Mouse (Mus musculus): ENCODE data around the gene Pmis2. TPM values are rescaled to one million over a fixed set of nuclear protein-coding genes. Genes with fewer than 3 reads are reported as not detected.

Gene Pmis2
- not detected in 2 replicates for polyA plus RNA-seq (2012; rRNA removed)

GRCm38 (mm10) chr7:30671480-30671879, at the start of gene Pmis2:
TSS of gene Pmis2 (minus strand) at chr7:30671605.

GRCm38 (mm10) chr7:30711942-30712341, 40.5 kb upstream of the Pmis2 start, which contains the start of gene Atp4a:
TSS of gene Atp4a (plus strand) at chr7:30712209.

GRCm38 (mm10) chr7:30698589-30698988, 27.2 kb upstream of the Pmis2 start, which contains the start of gene 2200002J24Rik:
TSS of gene 2200002J24Rik (plus strand) at chr7:30698926.

GRCm38 (mm10) chr7:30664529-30665200, 6.7 kb downstream of the Pmis2 start, which contains the start of gene Haus5:
TSS of gene Haus5 (minus strand) at chr7:30664994.

GRCm38 (mm10) chr7:30649591-30650540, 21.5 kb downstream of the Pmis2 start, which contains the start of gene Rbm42:
TSS of gene Rbm42 (minus strand) at chr7:30650317.

GRCm38 (mm10) chr7:30635752-30636151, 35.7 kb downstream of the Pmis2 start, which contains the start of gene Etv2:
TSS of gene Etv2 (minus strand) at chr7:30635852.

GRCm38 (mm10) chr7:30625530-30626384, 45.6 kb downstream of the Pmis2 start, which contains the start of gene Cox6b1:
TSS of gene Cox6b1 (minus strand) at chr7:30626151.

Other genes with a start within 250 kb of the Pmis2 start
- gene Nfkbid, start 249.9 kb downstream of the Pmis2 start, polyA plus RNA-seq (2012; rRNA removed): 2.7 and 3.1 TPM in 2 replicates
- gene Aplp1, start 226.1 kb downstream of the Pmis2 start, polyA plus RNA-seq (2012; rRNA removed): 8.6 and 11.4 TPM in 2 replicates
- gene Kirrel2, start 213.9 kb downstream of the Pmis2 start, polyA plus RNA-seq (2012; rRNA removed): not detected in 2 replicates
- gene Nphs1, start 213.3 kb downstream of the Pmis2 start, polyA plus RNA-seq (2012; rRNA removed): not detected in 2 replicates
- gene Prodh2, start 178.0 kb downstream of the Pmis2 start, polyA plus RNA-seq (2012; rRNA removed): 0.24 and 0.52 TPM in 2 replicates
- gene Arhgap33, start 136.5 kb downstream of the Pmis2 start, polyA plus RNA-seq (2012; rRNA removed): 26.8 and 28.0 TPM in 2 replicates
- 35.0 and 43.0 TPM in 2 replicates for gene Hspb6, start 119.4 kb downstream of the Pmis2 start, polyA plus RNA-seq (2012; rRNA removed)
- gene Proser3, start 119.3 kb downstream of the Pmis2 start, polyA plus RNA-seq (2012; rRNA removed): 16.8 and 22.1 TPM in 2 replicates
- 38.6 and 52.1 TPM in 2 replicates for gene Lin37, start 111.8 kb downstream of the Pmis2 start, polyA plus RNA-seq (2012; rRNA removed)
- 54.3 and 70.9 TPM in 2 replicates for gene U2af1l4, start 108.3 kb downstream of the Pmis2 start, polyA plus RNA-seq (2012; rRNA removed)
- gene Gm49396, start 108.3 kb downstream of the Pmis2 start, polyA plus RNA-seq (2012; rRNA removed): 1.2 and 1.7 TPM in 2 replicates
- 84.6 and 110 TPM in 2 replicates for gene Psenen, start 108.0 kb downstream of the Pmis2 start, polyA plus RNA-seq (2012; rRNA removed)
- gene Igflr1, start 106.2 kb downstream of the Pmis2 start, polyA plus RNA-seq (2012; rRNA removed): 5.7 and 6.6 TPM in 2 replicates
- 57.6 and 63.3 TPM in 2 replicates for gene Kmt2b, start 82.9 kb downstream of the Pmis2 start, polyA plus RNA-seq (2012; rRNA removed)
- 0.88 and 1.4 TPM in 2 replicates for gene Zbtb32, start 72.7 kb downstream of the Pmis2 start, polyA plus RNA-seq (2012; rRNA removed)
- gene Upk1a, start 58.8 kb downstream of the Pmis2 start, polyA plus RNA-seq (2012; rRNA removed): 174 and 233 TPM in 2 replicates
- gene Cox6b1, start 45.5 kb downstream of the Pmis2 start, polyA plus RNA-seq (2012; rRNA removed): 216 and 385 TPM in 2 replicates
- not detected in 2 replicates for gene Etv2, start 35.8 kb downstream of the Pmis2 start, polyA plus RNA-seq (2012; rRNA removed)
- 104 and 110 TPM in 2 replicates for gene Rbm42, start 21.3 kb downstream of the Pmis2 start, polyA plus RNA-seq (2012; rRNA removed)
- 17.8 and 20.4 TPM in 2 replicates for gene Haus5, start 6.6 kb downstream of the Pmis2 start, polyA plus RNA-seq (2012; rRNA removed)
- 1.6 and 4.1 TPM in 2 replicates for gene 2200002J24Rik, start 27.3 kb upstream of the Pmis2 start, polyA plus RNA-seq (2012; rRNA removed)
- 1.9 and 3.4 TPM in 2 replicates for gene Atp4a, start 40.6 kb upstream of the Pmis2 start, polyA plus RNA-seq (2012; rRNA removed)
- 293 and 358 TPM in 2 replicates for gene Tmem147, start 57.9 kb upstream of the Pmis2 start, polyA plus RNA-seq (2012; rRNA removed)
- not detected in 2 replicates for gene Gapdhs, start 72.1 kb upstream of the Pmis2 start, polyA plus RNA-seq (2012; rRNA removed)
- 7.5 and 9.7 TPM in 2 replicates for gene Sbsn, start 79.9 kb upstream of the Pmis2 start, polyA plus RNA-seq (2012; rRNA removed)
- 36.0 and 40.0 TPM in 2 replicates for gene Dmkn, start 92.2 kb upstream of the Pmis2 start, polyA plus RNA-seq (2012; rRNA removed)
- gene Krtdap, start 116.3 kb upstream of the Pmis2 start, polyA plus RNA-seq (2012; rRNA removed): not detected in 2 replicates
- gene Ffar2, start 152.2 kb upstream of the Pmis2 start, polyA plus RNA-seq (2012; rRNA removed): 5.7 and 6.9 TPM in 2 replicates
- gene Ffar3, start 184.6 kb upstream of the Pmis2 start, polyA plus RNA-seq (2012; rRNA removed): not detected in 2 replicates
- 0.02 and 0.07 TPM in 2 replicates for gene Ffar1, start 190.0 kb upstream of the Pmis2 start, polyA plus RNA-seq (2012; rRNA removed)
- 1.4 and 1.6 TPM in 2 replicates for gene Cd22, start 208.7 kb upstream of the Pmis2 start, polyA plus RNA-seq (2012; rRNA removed)
- 0.99 and 1.1 TPM in 2 replicates for gene Mag, start 243.3 kb upstream of the Pmis2 start, polyA plus RNA-seq (2012; rRNA removed)

All from ovary, adult 2 months (tissue).